Mouse (Mus musculus) gastrocnemius, postnatal 36 days (tissue): ENCODE measurements around the gene Fbxo17. TPM values are rescaled to one million over a fixed set of nuclear protein-coding genes. Genes with fewer than 3 reads are reported as not detected.
"Not testable (repeated sequence)": the region's sequence is repeated elsewhere in the genome, so short reads cannot be mapped to it uniquely, and the experiment has no call there.

ENCODE experiments used
- DNase-seq, 2 experiments: peaks; one replicate each; pipeline ENCODE4 v3.0.0; 2022
- intact Hi-C: fragments of 180-260 bp; cut with DNase I; formaldehyde crosslinking; loops from one replicate; pipeline ENCODE4 v1.15.1; 2025
- long read RNA-seq, 2 experiments: library from polyadenylated mRNA; stranded (forward); transcript quantifications; one replicate each; pipeline ENCODE4 v2.0.0; 2021
- total RNA-seq, 2 experiments: library from RNA; stranded (reverse); gene quantifications; 2 replicates each; pipeline ENCODE4 v1.2.3; 2021

The Fbxo17 gene
- total RNA-seq, result 1 to 10 TPM; 3.9 to 5.4 TPM
- long read RNA-seq, experiment 1, transcript Fbxo17-202 (8 exons, 1,806 nt), result major isoform, 6 of 11 reads
- long read RNA-seq, experiment 1, partial matches to known transcripts, result 0 of 11 reads
- long read RNA-seq, experiment 1, other reads (novel, unspliced or antisense), result 2 of 11 reads
- long read RNA-seq, experiment 2, transcript Fbxo17-202 (8 exons, 1,806 nt), result major isoform, 8 of 14 reads
- long read RNA-seq, experiment 2, partial matches to known transcripts, result 0 of 14 reads
- long read RNA-seq, experiment 2, other reads (novel, unspliced or antisense), result 2 of 14 reads

GRCm38 (mm10) chr7:28716590-28717281 is at the start of gene Fbxo17:
Fbxo17 (plus strand) TSS chr7:28716804.
- intact Hi-C loops, result loop anchor here (5.0 kb wide), 1 partner anchor 264 kb away; the partner anchor contains the start of gene Lrfn1
- DNase-seq, result peak; percentile 53 to 62

- intact Hi-C loops, result no loop called here
- no peak for DNase-seq
These were observed 45.4 kb upstream of the Fbxo17 start for GRCm38 (mm10) chr7:28671172-28671571.

GRCm38 (mm10) chr7:28672276-28672675 is 44.3 kb upstream of the Fbxo17 start:
- DNase-seq, result no peak
- intact Hi-C loops, result no loop called here

- intact Hi-C loops, DNase-seq: not testable (repeated sequence)
These were observed 43.8 kb upstream of the Fbxo17 start for GRCm38 (mm10) chr7:28672786-28673185.

- intact Hi-C loops, result no loop called here
- DNase-seq, result no peak
These were observed 41.6 kb upstream of the Fbxo17 start for GRCm38 (mm10) chr7:28674994-28675393.

GRCm38 (mm10) chr7:28675746-28676145 is 40.9 kb upstream of the Fbxo17 start:
- peak in 1 of 2 experiments; percentile 15 for DNase-seq
- intact Hi-C loops, result no loop called here

GRCm38 (mm10) chr7:28676811-28677541 is 39.6 kb upstream of the Fbxo17 start:
- intact Hi-C loops, result no loop called here
- no peak for DNase-seq

GRCm38 (mm10) chr7:28677624-28678023 is 39.0 kb upstream of the Fbxo17 start:
- intact Hi-C loops, result no loop called here
- DNase-seq, result no peak

GRCm38 (mm10) chr7:28691075-28691474 is 25.5 kb upstream of the Fbxo17 start:
- no peak for DNase-seq
- intact Hi-C loops, result no loop called here

- DNase-seq, result peak in 1 of 2 experiments; percentile 8
- intact Hi-C loops, result no loop called here
These were observed 23.9 kb upstream of the Fbxo17 start, which contains the start of gene Fbxo27 for GRCm38 (mm10) chr7:28692545-28693320. Fbxo27 (plus strand) TSS chr7:28692849.

- DNase-seq, result peak; percentile 31 to 35
- intact Hi-C loops, result no loop called here
These were observed 23.2 kb upstream of the Fbxo17 start for GRCm38 (mm10) chr7:28693321-28693966.

GRCm38 (mm10) chr7:28694423-28694822 is 22.2 kb upstream of the Fbxo17 start:
- intact Hi-C loops, result no loop called here
- no peak for DNase-seq

- intact Hi-C loops, result no loop called here
- DNase-seq, result no peak
These were observed 21.6 kb upstream of the Fbxo17 start for GRCm38 (mm10) chr7:28694966-28695511.

GRCm38 (mm10) chr7:28697277-28697676 is 19.3 kb upstream of the Fbxo17 start:
- intact Hi-C loops, result no loop called here
- DNase-seq, result no peak

GRCm38 (mm10) chr7:28700269-28700668 is 16.3 kb upstream of the Fbxo17 start:
- no peak for DNase-seq
- intact Hi-C loops, result no loop called here

GRCm38 (mm10) chr7:28701306-28701705 is 15.3 kb upstream of the Fbxo17 start:
- intact Hi-C loops, DNase-seq: not testable (repeated sequence)

GRCm38 (mm10) chr7:28702601-28703143 is 13.9 kb upstream of the Fbxo17 start:
- DNase-seq, result no peak
- intact Hi-C loops, result no loop called here

GRCm38 (mm10) chr7:28709454-28709853 is 7.2 kb upstream of the Fbxo17 start:
- DNase-seq, result no peak
- intact Hi-C loops, result no loop called here

- no peak for DNase-seq
- intact Hi-C loops, result no loop called here
These were observed 5.6 kb upstream of the Fbxo17 start for GRCm38 (mm10) chr7:28710962-28711361.
